Mouse (Mus musculus) midbrain, embryonic 16.5 days (tissue): ENCODE measurements around the gene Usp36. TPM values are rescaled to one million over a fixed set of nuclear protein-coding genes. Genes with fewer than 3 reads are reported as not detected.
A peak's percentile ranks its signal among the peaks of the same experiment; 100 is the strongest.

Source experiments
- ATAC-seq: fragments of 200-750 bp; cut with Nextera tagmentation; 2 replicates; pipeline ENCODE4 v1.8.0; 2017; ENCODE audit warnings: moderate TSS enrichment
- H3K27ac ChIP-seq: fragments of 300-500 bp; sonication (generic); 2 replicates; pipeline ENCODE4 v1.5.1; 2014; ENCODE audit warnings: mild to moderate bottlenecking, low read length, mixed read lengths
- H3K27me3 ChIP-seq: fragments of 300-500 bp; sonication (generic); 2 replicates; pipeline ENCODE4 v1.6.1; 2014; ENCODE audit warnings: low read depth, low read length, mixed read lengths; ENCODE audit not compliant: control insufficient read depth, insufficient read depth
- H3K36me3 ChIP-seq: fragments of 300-500 bp; sonication (generic); 2 replicates; pipeline ENCODE4 v1.6.1; 2014; ENCODE audit warnings: mild to moderate bottlenecking, low read length, moderate library complexity, mixed read lengths; ENCODE audit not compliant: control insufficient read depth, insufficient read depth
- H3K4me1 ChIP-seq: fragments of 300-500 bp; sonication (generic); 2 replicates; pipeline ENCODE4 v1.6.1; 2014; ENCODE audit warnings: mild to moderate bottlenecking, low read length, mixed read lengths; ENCODE audit not compliant: control insufficient read depth, insufficient read depth
- H3K4me2 ChIP-seq: fragments of 300-500 bp; sonication (generic); 2 replicates; pipeline ENCODE4 v1.6.1; 2014; ENCODE audit warnings: mild to moderate bottlenecking, low read length, mixed read lengths
- H3K4me3 ChIP-seq: fragments of 300-500 bp; sonication (generic); 2 replicates; pipeline ENCODE4 v1.5.1; 2014; ENCODE audit warnings: low read depth, mild to moderate bottlenecking, low read length, moderate library complexity, mixed read lengths
- H3K9ac ChIP-seq: fragments of 300-500 bp; sonication (generic); 2 replicates; pipeline ENCODE4 v1.6.1; 2014; ENCODE audit warnings: low read depth, low read length, mixed read lengths
- H3K9me3 ChIP-seq: fragments of 300-500 bp; sonication (generic); replicated peaks from 2 replicates; pipeline ENCODE4 v1.6.1; 2014; ENCODE audit warnings: mild to moderate bottlenecking, low read length, mixed read lengths; ENCODE audit not compliant: control insufficient read depth, poor library complexity, severe bottlenecking
- WGBS: fragments of 180-500 bp; shearing (Covaris S2); extraction: QIAGEN DNeasy Blood & Tissue Kit; methylation state at CpG from one replicate; pipeline ENCODE4 v1.1.7; 2014; 5-methylcytosine and 5-hydroxymethylcytosine counted together
- polyA plus RNA-seq: library from polyadenylated mRNA; unstranded; fragments of >200 nt; fragmentation: Nextera tagmentation; extraction: Ambion mirVana; gene quantifications from 2 replicates; pipeline ENCODE4 v1.2.1, GENCODE M21; 2015

Gene Usp36
- polyA plus RNA-seq, 1 experiment from 2014 or later: 17.7 TPM

DNA sequence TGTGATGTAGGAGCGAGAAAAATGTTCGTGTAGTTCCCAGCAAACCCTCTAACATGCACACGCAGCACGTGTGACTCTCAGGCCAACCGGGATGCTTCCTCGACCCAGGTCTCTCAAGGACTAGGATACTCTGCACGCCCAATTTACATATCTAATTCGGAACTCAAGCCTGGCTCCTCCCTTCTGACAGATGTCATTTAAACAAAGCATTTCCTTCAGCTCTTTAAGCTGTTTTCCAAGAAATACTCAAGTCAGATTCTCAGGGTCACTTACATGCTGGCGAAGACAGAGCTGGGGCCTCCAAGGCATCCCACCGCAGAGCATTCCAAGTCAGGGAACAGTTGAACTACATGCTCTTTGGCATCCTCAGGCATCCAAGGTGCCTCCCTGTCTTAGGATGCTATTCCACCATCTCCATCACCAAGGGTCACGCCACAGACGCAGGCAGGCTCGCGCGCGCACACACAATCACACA lies 970 bp downstream of the Usp36 start:
- WGBS: 2% methylated on average over 16 of the region's 16 CpGs
- Histone ChIP-seq H3K4me1 (peaks cover 13% of the 10 kb centered on the region), H3K27me3 (no peaks in the 10 kb centered on the region), H3K36me3 (peaks cover 20% of the 10 kb centered on the region), H3K27ac (peak overlapping the region; percentile 82), H3K9ac (peak overlapping the region; percentile 82), H3K9me3 (no peaks in the 10 kb centered on the region), H3K4me2 (peak overlapping the region; percentile 90), H3K4me3 (peak overlapping the region; percentile 68)
- no peak for ATAC-seq

DNA sequence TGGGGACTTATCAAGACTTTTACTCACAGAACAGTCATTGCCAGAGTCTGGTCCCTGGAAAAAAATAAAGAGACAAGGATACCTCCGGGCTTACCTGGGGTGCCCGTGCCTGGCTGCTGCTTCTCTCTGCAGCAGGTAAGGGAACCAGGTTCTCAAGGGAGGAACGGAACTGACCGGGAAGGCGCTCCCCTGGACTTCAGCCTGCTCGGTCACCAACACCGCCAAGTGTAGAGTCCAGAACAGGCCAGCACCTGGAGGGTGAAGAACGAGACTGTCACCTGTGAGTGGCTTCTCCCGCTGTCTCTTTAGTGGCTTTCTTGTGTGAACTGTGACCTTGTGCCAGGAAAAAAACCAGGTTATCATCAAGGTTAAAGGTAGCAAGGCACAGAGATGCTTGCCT lies 2.5 kb downstream of the Usp36 start:
- Histone ChIP-seq H3K4me2 (no peak overlapping the region), H3K9ac (no peak overlapping the region), H3K9me3 (no peaks in the 10 kb centered on the region), H3K4me1 (peaks cover 13% of the 10 kb centered on the region), H3K27ac (no peak overlapping the region), H3K27me3 (no peaks in the 10 kb centered on the region), H3K36me3 (peaks cover 27% of the 10 kb centered on the region), H3K4me3 (no peak overlapping the region)
- WGBS: 98% methylated on average over 9 of the region's 9 CpGs
- ATAC-seq: no peak

DNA sequence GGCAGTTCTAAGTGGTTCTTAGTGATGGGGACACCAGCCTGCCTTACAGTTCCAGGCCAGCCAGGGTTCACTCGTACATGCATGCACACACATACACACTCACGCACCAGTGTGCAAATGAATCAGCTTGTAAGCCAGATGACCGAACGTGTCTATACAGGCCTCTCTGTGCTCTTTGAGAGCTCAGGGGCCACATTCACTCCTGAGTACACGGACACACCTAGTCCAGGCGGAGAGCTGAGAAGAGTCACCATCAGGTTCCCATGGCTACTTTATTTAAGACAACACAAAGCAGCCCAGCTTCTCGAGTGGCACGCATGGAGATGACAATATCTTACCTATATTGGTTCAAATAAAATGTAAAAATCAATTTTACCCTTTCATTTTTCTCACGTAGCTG lies 3.6 kb downstream of the Usp36 start:
- H3K36me3 ChIP-seq: peaks cover 34% of the 10 kb centered on the region
- no peaks in the 10 kb centered on the region for H3K27me3 ChIP-seq
- H3K4me2 ChIP-seq: no peak overlapping the region
- no peak for ATAC-seq
- H3K4me3 ChIP-seq: no peak overlapping the region
- H3K9ac ChIP-seq: no peak overlapping the region
- WGBS: 92% methylated on average over 9 of the region's 9 CpGs
- H3K27ac ChIP-seq: no peak overlapping the region
- H3K4me1 ChIP-seq: peaks cover 13% of the 10 kb centered on the region
- no peaks in the 10 kb centered on the region for H3K9me3 ChIP-seq

DNA sequence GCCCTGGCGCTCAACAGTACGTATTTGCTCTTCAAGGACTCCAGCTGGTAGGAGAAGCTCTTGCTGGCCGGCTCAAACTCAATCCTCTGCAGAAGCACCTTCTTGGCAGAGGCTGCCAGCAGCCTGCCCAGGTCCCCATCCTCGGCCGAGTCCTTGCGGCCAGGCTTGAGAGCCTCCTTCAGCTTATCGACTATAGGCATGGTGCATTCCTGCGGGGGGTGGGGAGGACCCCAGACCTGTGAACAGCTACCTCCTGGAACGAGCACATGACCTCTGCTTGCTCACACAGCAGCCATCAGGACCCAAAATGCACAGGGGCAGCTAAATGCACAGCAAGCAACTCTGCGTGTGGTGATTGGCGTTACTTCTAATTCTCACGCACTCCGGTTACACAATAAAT lies 4.3 kb downstream of the Usp36 start:
- Histone ChIP-seq H3K9ac (no peak overlapping the region), H3K9me3 (no peaks in the 10 kb centered on the region), H3K4me2 (no peak overlapping the region), H3K4me3 (no peak overlapping the region), H3K27me3 (no peaks in the 10 kb centered on the region), H3K36me3 (peaks cover 34% of the 10 kb centered on the region), H3K4me1 (peaks cover 11% of the 10 kb centered on the region), H3K27ac (no peak overlapping the region)
- no peak for ATAC-seq
- 95% methylated on average over 13 of the region's 13 CpGs for WGBS

DNA sequence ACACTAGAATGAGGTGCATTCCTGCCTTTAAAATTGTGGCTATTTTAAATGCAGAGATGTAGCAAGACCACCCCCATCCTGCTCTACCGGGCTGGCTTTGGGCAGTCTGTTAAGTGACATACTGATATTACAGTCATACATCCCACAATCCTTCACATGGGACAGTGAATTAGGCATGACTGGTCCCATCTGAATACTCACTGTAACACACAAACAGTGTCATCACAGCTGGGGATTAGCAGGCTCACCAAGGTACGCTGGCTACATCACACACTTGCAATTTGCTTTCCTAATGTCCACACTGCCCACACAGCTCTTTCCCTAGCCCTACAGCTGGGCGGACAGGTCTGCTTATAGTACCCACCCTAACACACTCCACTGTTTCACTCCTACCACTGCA lies 9.8 kb downstream of the Usp36 start:
- Histone ChIP-seq H3K4me2 (no peak overlapping the region), H3K4me1 (no peaks in the 10 kb centered on the region), H3K9ac (no peak overlapping the region), H3K9me3 (no peaks in the 10 kb centered on the region), H3K27me3 (no peaks in the 10 kb centered on the region), H3K4me3 (no peak overlapping the region), H3K36me3 (peaks cover 58% of the 10 kb centered on the region), H3K27ac (no peak overlapping the region)
- WGBS: 99% methylated on average over 3 of the region's 3 CpGs
- no peak for ATAC-seq

DNA sequence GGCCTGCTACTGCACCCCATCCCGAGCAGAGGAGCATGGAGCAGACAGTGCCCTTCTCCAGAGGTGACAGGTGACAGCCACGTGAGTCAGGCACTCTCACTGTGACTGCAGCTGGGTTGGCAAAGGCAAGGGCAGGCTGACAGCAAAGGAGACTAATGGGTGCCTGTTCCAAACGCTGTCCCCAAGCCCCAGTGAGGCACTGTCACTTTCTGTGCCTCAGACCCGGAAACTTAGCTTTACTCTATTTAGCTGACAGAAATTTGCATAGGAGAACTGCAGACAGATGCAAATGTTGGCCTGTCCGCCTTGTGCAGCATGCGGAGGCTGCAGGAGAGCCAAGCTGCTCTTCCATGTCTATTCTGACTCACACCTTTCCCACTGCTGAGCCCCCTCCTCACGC lies 13.7 kb downstream of the Usp36 start:
- Histone ChIP-seq H3K9ac (no peak overlapping the region), H3K4me2 (no peak overlapping the region), H3K27me3 (no peaks in the 10 kb centered on the region), H3K27ac (no peak overlapping the region), H3K36me3 (peaks cover 55% of the 10 kb centered on the region), H3K4me3 (no peak overlapping the region), H3K9me3 (no peaks in the 10 kb centered on the region), H3K4me1 (no peaks in the 10 kb centered on the region)
- WGBS: 90% methylated on average over 7 of the region's 7 CpGs
- no peak for ATAC-seq

DNA sequence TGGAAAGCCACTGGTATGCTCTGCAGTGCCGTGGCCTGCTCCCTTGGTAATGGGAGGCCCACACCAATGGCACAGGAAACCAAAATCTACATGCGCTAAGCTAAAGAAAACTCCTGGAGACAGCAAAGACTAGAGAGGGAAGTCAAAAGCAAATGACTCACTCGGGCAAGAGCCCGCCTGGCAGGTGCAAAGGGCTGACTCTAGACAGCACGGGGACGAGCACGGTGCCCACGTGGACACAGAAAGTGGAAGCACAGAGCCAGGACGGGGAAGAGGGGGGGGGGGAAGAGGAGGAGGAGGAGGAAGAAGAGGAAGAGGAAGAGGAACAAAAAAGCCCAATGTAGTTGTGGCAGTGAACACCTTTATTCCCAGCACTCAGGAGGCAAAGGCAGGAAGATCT lies 15.0 kb downstream of the Usp36 start:
- Histone ChIP-seq H3K4me2 (no peak overlapping the region), H3K4me3 (no peak overlapping the region), H3K9me3 (no peaks in the 10 kb centered on the region), H3K4me1 (no peaks in the 10 kb centered on the region), H3K27me3 (no peaks in the 10 kb centered on the region), H3K27ac (no peak overlapping the region), H3K36me3 (peaks cover 61% of the 10 kb centered on the region), H3K9ac (no peak overlapping the region)
- 98% methylated on average over 9 of the region's 9 CpGs for WGBS
- ATAC-seq: no peak

DNA sequence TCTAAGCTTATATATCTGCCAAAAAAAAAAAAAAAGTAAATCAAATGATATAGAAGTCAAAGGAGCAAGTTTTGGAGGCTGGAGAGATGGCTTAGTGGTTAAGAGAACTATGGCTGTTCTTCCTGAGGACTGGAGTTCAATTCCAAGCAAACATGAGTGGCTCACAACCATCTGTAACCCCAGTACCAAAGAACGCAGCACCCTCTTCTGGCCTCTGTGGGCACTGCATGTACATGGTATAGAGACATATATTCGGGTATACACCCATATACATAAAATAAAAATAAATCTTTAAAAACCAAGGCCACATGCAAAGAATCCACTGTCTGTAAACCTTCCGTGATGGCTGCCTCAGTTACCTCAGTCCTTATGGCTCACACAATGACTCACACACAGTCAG lies 20.2 kb downstream of the Usp36 start:
- no peak overlapping the region for H3K9ac ChIP-seq
- no peaks in the 10 kb centered on the region for H3K4me1 ChIP-seq
- no peak for ATAC-seq
- H3K4me3 ChIP-seq: no peak overlapping the region
- H3K9me3 ChIP-seq: no peaks in the 10 kb centered on the region
- no peak overlapping the region for H3K27ac ChIP-seq
- WGBS: 92% methylated on average over 3 of the region's 3 CpGs
- no peaks in the 10 kb centered on the region for H3K27me3 ChIP-seq
- H3K4me2 ChIP-seq: no peak overlapping the region
- peaks cover 59% of the 10 kb centered on the region for H3K36me3 ChIP-seq

DNA sequence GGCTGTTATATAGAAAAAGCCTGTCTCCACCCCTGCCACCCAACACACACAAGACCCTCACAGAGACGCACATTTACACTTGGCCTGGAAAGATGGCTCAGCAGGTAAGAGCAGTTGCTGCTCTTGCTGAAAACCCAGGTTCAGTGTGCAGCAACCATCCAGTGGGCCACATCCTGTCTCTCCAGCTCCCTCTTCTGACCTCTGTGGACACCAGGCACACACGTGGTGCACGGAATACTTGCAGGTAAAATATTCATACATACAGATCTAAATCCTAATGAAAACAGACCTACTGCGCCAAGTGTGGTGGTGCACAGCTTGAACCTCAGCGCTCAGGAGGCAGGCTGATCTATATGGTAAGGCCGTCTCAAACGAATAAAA lies 23.4 kb downstream of the Usp36 start:
- H3K27ac ChIP-seq: no peak overlapping the region
- no peaks in the 10 kb centered on the region for H3K9me3 ChIP-seq
- no peak overlapping the region for H3K4me3 ChIP-seq
- no peak for ATAC-seq
- H3K4me2 ChIP-seq: no peak overlapping the region
- no peak overlapping the region for H3K9ac ChIP-seq
- no peaks in the 10 kb centered on the region for H3K4me1 ChIP-seq
- WGBS: 91% methylated on average over 7 of the region's 7 CpGs
- H3K36me3 ChIP-seq: peaks cover 65% of the 10 kb centered on the region
- no peaks in the 10 kb centered on the region for H3K27me3 ChIP-seq
